Mouse (Mus musculus) bone marrow, adult 2 months (tissue): Measurements from ENCODE around the gene Meiob.

Source experiments
- CTCF ChIP-seq: fragments of 200-500 bp; IDR thresholded peaks from 2 replicates; pipeline ENCODE4 v1.5.1; 2011; ENCODE audit warnings: low read length, control low read depth; ENCODE audit not compliant: control insufficient read depth, insufficient read depth
- POLR2A ChIP-seq: fragments of 200-500 bp; IDR thresholded peaks from 2 replicates; pipeline ENCODE4 v1.6.1; 2011; ENCODE audit warnings: low read depth, mild to moderate bottlenecking, control low read depth, low read length, borderline replicate concordance; ENCODE audit not compliant: control insufficient read depth

DNA sequence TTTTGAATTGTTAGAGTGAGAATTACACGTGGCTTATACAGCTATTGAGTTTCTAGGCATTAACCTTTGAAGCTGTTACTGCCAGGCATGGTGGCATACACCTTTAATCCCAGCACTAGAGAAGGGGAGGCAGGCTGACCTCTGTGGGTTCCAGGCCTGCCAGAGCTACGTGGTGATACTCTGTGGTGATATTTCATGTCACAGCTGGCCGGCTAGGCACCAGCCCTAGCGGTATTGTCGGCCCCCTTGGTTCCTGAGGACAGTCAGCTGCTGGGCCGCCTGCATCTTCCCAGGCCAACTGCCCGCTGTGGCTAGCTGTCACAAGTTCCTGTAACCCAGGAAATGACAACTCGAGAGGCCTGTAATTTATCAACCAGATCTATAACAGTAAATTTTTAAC lies 11.9 kb upstream of the Meiob start:
- TF ChIP-seq POLR2A (no peak), CTCF (no peak)
